Mouse (Mus musculus) intestine, embryonic 14.5 days (tissue): ENCODE measurements around the gene Wdr92. TPM values are rescaled to one million over a fixed set of nuclear protein-coding genes. Genes with fewer than 3 reads are reported as not detected.

Experiments
- ATAC-seq: fragments of 200-750 bp; cut with Nextera tagmentation; replicated peaks from 2 replicates; pipeline ENCODE4 v1.8.0; 2017; ENCODE audit warnings: low read depth, moderate number of reproducible peaks, moderate TSS enrichment, moderate library complexity; ENCODE audit not compliant: low FRiP score, low TSS enrichment
- DNase-seq: peaks from one replicate; pipeline ENCODE4 v3.0.0-alpha.2; 2018; ENCODE audit warnings: low spot score
- H3K27ac ChIP-seq: fragments of 300-500 bp; sonication (generic); 2 replicates; pipeline ENCODE4 v1.5.1; 2014; ENCODE audit warnings: low read depth, mild to moderate bottlenecking, control low read depth
- H3K27me3 ChIP-seq: fragments of 300-500 bp; sonication (generic); replicated peaks from 2 replicates; pipeline ENCODE4 v1.6.1; 2014; ENCODE audit warnings: low read length, control low read depth; ENCODE audit not compliant: control insufficient read depth, insufficient read depth
- H3K36me3 ChIP-seq: fragments of 300-500 bp; sonication (generic); 2 replicates; pipeline ENCODE4 v1.6.1; 2014; ENCODE audit warnings: low read length, control low read depth; ENCODE audit not compliant: control insufficient read depth, insufficient read depth
- H3K4me1 ChIP-seq: fragments of 300-500 bp; sonication (generic); replicated peaks from 2 replicates; pipeline ENCODE4 v1.6.1; 2014; ENCODE audit warnings: low read length, control low read depth, mixed read lengths; ENCODE audit not compliant: control insufficient read depth, insufficient read depth
- H3K4me2 ChIP-seq: fragments of 300-500 bp; sonication (generic); 2 replicates; pipeline ENCODE4 v1.6.1; 2014; ENCODE audit warnings: low read length
- H3K4me3 ChIP-seq: fragments of 300-500 bp; sonication (generic); 2 replicates; pipeline ENCODE4 v1.5.1; 2014; ENCODE audit warnings: low read depth, low read length, control low read depth, mixed read lengths
- H3K9ac ChIP-seq: fragments of 300-500 bp; sonication (generic); 2 replicates; pipeline ENCODE4 v1.6.1; 2014; ENCODE audit warnings: mild to moderate bottlenecking, low read length
- H3K9me3 ChIP-seq: fragments of 300-500 bp; sonication (generic); 2 replicates; pipeline ENCODE4 v1.6.1; 2016; ENCODE audit warnings: low read length, control low read depth; ENCODE audit not compliant: control insufficient read depth
- WGBS: fragments of 180-500 bp; shearing (Covaris S2); extraction: QIAGEN DNeasy Blood & Tissue Kit; methylation state at CpG from one replicate; pipeline ENCODE4 v1.1.7; 2014; 5-methylcytosine and 5-hydroxymethylcytosine counted together
- polyA plus RNA-seq: library from polyadenylated mRNA; unstranded; fragments of >200 nt; fragmentation: Nextera tagmentation; extraction: Ambion mirVana; gene quantifications from 2 replicates; pipeline ENCODE4 v1.2.1, GENCODE M21; 2014

Gene Wdr92
- polyA plus RNA-seq, 1 experiment from 2014 or later: 27.0 TPM

GRCm38 (mm10) chr11:17169262-17169661, 12.6 kb upstream of the Wdr92 start:
- no peak overlapping the region for H3K27ac ChIP-seq
- peaks cover 19% of the 10 kb centered on the region for H3K4me1 ChIP-seq
- H3K4me2 ChIP-seq: no peak overlapping the region
- DNase-seq (no peak), ATAC-seq (no peak)
- WGBS: 63% methylated on average over 2 of the region's 2 CpGs
- H3K36me3 ChIP-seq: no peaks in the 10 kb centered on the region
- no peak overlapping the region for H3K9ac ChIP-seq
- H3K4me3 ChIP-seq: no peak overlapping the region
- H3K27me3 ChIP-seq: no peaks in the 10 kb centered on the region
- no peaks in the 10 kb centered on the region for H3K9me3 ChIP-seq

DNA sequence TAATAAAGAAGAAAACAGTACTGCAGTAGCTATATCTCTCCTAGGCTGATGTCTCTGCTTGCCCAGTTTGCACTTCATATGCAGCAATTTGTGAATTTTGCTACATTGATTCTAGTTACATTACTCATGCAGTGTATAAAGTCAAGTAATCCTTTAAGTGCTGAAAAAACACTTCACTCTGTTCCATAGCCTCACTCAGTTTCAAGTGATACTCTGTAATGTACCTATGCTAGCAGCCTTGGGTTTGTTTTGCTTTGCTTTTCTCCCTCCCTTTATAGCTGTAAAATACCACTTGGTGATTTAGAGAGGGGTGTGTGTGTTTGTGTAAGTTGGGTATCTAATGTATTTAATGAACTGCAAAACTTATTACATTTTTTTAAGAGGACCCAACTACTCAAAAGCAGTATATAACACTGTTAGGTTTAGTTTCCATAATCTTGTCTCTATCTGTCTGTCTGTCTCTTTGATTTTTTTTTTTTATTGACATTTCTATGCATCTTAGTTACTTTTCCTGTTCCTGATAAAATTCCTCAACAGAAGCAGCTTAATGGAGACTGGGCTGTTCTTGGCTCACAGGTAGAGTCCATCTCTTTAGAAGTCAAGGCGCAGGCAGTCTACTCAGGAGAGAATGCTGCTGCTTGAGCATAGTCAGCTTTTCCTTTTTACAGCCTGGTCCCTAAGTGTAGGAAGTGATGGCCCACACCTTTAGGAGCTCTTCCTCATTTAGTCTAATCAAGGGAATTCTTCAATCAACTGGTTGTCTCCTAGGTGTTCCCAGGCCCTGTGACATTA, 10.8 kb upstream of the Wdr92 start:
- WGBS: 86% methylated on average over 1 of the region's 1 CpGs
- Histone ChIP-seq H3K9ac (no peak overlapping the region), H3K27me3 (no peaks in the 10 kb centered on the region), H3K4me3 (no peak overlapping the region), H3K4me2 (no peak overlapping the region), H3K36me3 (no peaks in the 10 kb centered on the region), H3K9me3 (no peaks in the 10 kb centered on the region; the same call in 1 of the 2 replicates), H3K4me1 (peaks cover 8% of the 10 kb centered on the region; the same call in 1 of the 2 replicates), H3K27ac (no peak overlapping the region)
- no peak for DNase-seq
- no peak for ATAC-seq

DNA sequence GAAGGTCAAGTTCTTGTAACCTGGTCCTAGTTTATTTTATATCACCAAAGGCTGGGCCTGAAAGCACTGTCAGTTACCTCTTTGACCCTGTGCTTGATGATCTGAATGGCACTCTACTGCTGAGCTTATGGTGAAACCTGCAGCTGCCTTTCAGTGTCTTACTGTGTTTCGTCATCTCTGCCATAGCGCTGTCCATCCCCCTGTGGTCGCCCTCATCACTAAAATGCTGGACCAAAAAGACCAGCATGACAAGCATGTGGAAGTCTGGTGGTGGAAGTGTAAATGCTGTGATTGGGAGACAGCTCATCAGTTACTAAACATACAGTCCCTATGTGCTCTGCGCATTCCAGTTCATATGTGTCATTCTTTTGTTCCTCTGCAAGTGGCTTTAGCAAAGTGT, 9.6 kb upstream of the Wdr92 start:
- H3K36me3 ChIP-seq: no peaks in the 10 kb centered on the region
- no peaks in the 10 kb centered on the region for H3K27me3 ChIP-seq
- no peak for ATAC-seq
- peaks cover 8% of the 10 kb centered on the region; the same call in 1 of the 2 replicates for H3K4me1 ChIP-seq
- no peak for DNase-seq
- H3K27ac ChIP-seq: no peak overlapping the region
- H3K9ac ChIP-seq: no peak overlapping the region
- H3K9me3 ChIP-seq: no peaks in the 10 kb centered on the region; the same call in 1 of the 2 replicates
- H3K4me2 ChIP-seq: no peak overlapping the region
- 96% methylated on average over 4 of the region's 4 CpGs for WGBS
- no peak overlapping the region for H3K4me3 ChIP-seq

GRCm38 (mm10) chr11:17176638-17177037, 5.3 kb upstream of the Wdr92 start:
- Histone ChIP-seq H3K4me2 (no peak overlapping the region), H3K9ac (no peak overlapping the region), H3K27me3 (no peaks in the 10 kb centered on the region), H3K36me3 (no peaks in the 10 kb centered on the region), H3K4me1 (no peaks in the 10 kb centered on the region), H3K4me3 (no peak overlapping the region), H3K27ac (no peak overlapping the region), H3K9me3 (no peaks in the 10 kb centered on the region; the same call in 1 of the 2 replicates)
- ATAC-seq (no peak), DNase-seq (no peak)
- WGBS: 97% methylated on average over 1 of the region's 1 CpGs

GRCm38 (mm10) chr11:17180753-17181152, 1.2 kb upstream of the Wdr92 start:
- H3K27ac ChIP-seq: no peak overlapping the region
- H3K36me3 ChIP-seq: peaks cover 5% of the 10 kb centered on the region
- no peak for DNase-seq
- no peaks in the 10 kb centered on the region for H3K4me1 ChIP-seq
- ATAC-seq: no peak
- H3K4me3 ChIP-seq: no peak overlapping the region
- H3K9ac ChIP-seq: no peak overlapping the region
- WGBS: 80% methylated on average over 3 of the region's 3 CpGs
- H3K9me3 ChIP-seq: no peaks in the 10 kb centered on the region; the same call in 1 of the 2 replicates
- no peak overlapping the region for H3K4me2 ChIP-seq
- no peaks in the 10 kb centered on the region for H3K27me3 ChIP-seq

- Histone ChIP-seq H3K4me1 (no peaks in the 10 kb centered on the region), H3K27me3 (no peaks in the 10 kb centered on the region), H3K4me2 (no peak overlapping the region), H3K27ac (no peak overlapping the region), H3K4me3 (no peak overlapping the region), H3K9ac (no peak overlapping the region), H3K9me3 (no peaks in the 10 kb centered on the region), H3K36me3 (peaks cover 5% of the 10 kb centered on the region)
- 85% methylated on average over 2 of the region's 2 CpGs for WGBS
- no peak for DNase-seq
- no peak for ATAC-seq
Observed at GRCm38 (mm10) chr11:17183165-17183564, 1.3 kb downstream of the Wdr92 start.

- Histone ChIP-seq H3K4me3 (no peak overlapping the region), H3K27ac (no peak overlapping the region), H3K9ac (no peak overlapping the region), H3K4me2 (no peak overlapping the region), H3K27me3 (no peaks in the 10 kb centered on the region), H3K36me3 (peaks cover 8% of the 10 kb centered on the region), H3K4me1 (no peaks in the 10 kb centered on the region), H3K9me3 (no peaks in the 10 kb centered on the region)
- WGBS: 87% methylated on average over 3 of the region's 3 CpGs
- ATAC-seq (no peak), DNase-seq (no peak)
Observed at GRCm38 (mm10) chr11:17187649-17188048, 5.7 kb downstream of the Wdr92 start.

DNA sequence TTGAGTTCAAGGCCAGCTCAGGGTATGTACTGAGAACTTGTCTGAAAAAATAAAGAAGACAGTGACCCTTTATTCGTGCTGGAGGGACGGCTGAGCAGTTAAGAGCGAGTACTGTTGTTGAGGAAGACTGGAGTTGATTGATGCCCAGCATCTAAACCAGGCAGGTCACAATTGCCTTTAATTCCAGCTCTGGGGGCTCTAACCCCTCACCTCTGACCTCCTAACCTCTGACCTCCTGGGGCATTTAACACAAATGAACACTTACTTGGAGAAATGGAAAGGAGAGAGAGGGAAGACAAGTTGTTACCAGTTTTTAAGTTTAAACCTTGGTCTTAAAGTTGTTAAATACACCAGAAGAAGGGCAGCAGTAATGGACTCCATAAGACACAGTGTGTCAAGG, 6.9 kb downstream of the Wdr92 start:
- Histone ChIP-seq H3K36me3 (peaks cover 4% of the 10 kb centered on the region; the same call in 1 of the 2 replicates), H3K9ac (no peak overlapping the region), H3K4me2 (no peak overlapping the region), H3K4me1 (no peaks in the 10 kb centered on the region), H3K4me3 (no peak overlapping the region), H3K27me3 (no peaks in the 10 kb centered on the region), H3K27ac (no peak overlapping the region), H3K9me3 (no peaks in the 10 kb centered on the region)
- 72% methylated on average over 3 of the region's 3 CpGs for WGBS
- ATAC-seq: no peak
- DNase-seq: no peak
